Mouse (Mus musculus) liver, adult 2 months (tissue): ENCODE data around the gene Mapk8ip3.

Experiments used
- CTCF ChIP-seq: fragments of 200-500 bp; IDR thresholded peaks from 2 replicates; pipeline ENCODE4 v1.5.1; 2011; ENCODE audit warnings: low read depth, low read length, control low read depth
- POLR2A ChIP-seq: fragments of 200-500 bp; IDR thresholded peaks from 2 replicates; pipeline ENCODE4 v1.6.1; 2011; ENCODE audit warnings: low read length, control low read depth; ENCODE audit not compliant: insufficient read depth; ENCODE audit errors: extremely low read depth

GRCm38 (mm10) chr17:24943036-24943435 is 6.3 kb upstream of the Mapk8ip3 start:
- TF ChIP-seq POLR2A (no peak), CTCF (no peak)
